Mouse (Mus musculus) myocyte (in vitro differentiated cells): Measurements from ENCODE around the gene Ccdc175.

Source experiments
- POLR2A ChIP-seq: IDR thresholded peaks from one replicate; pipeline ENCODE4 v1.6.1; 2011; ENCODE audit warnings: low read depth, mild to moderate bottlenecking, control low read depth, moderate library complexity; ENCODE audit not compliant: insufficient read length
- POLR2AphosphoS2 ChIP-seq: IDR thresholded peaks from one replicate; pipeline ENCODE4 v1.6.1; 2011; ENCODE audit warnings: low read depth, control low read depth; ENCODE audit not compliant: insufficient read length

DNA sequence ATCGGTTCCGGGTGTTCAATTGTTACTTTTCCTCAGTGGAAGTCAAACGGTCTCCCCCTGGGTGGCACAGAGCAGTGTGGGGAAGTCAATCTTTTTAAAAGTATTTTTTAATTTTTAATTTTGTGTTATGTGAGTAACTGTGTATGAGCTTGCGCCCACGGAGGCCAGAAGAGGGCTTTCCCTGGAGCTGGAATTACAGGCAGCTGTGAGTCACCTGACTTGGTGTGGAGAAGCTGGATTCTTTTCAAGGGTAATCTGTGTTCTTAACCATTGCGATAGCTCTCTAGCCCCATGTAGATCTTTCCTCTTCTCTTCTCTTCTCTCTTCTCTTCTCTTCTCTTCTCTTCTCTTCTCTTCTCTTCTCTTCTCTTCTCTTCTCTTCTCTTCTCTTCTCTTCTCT, 69.7 kb downstream of the Ccdc175 start:
- TF ChIP-seq POLR2AphosphoS2: no peak
- TF ChIP-seq POLR2A: no peak
